1 mouse cellular context compared by ENCODE assay signal in genomic region chr11:89027955-89028361, GRCm38 (mm10).
TF ChIP-seq lines count a peak whose summit lies in the region.

No protein-coding gene starts in this region.

TF ChIP-seq in CH12.LX, 34 proteins besides CTCF, POLR2A, EP300 and RAD21 (continued from another document):
- TF ChIP-seq E2F4 (IDR thresholded peaks at IDR 0.05; ENCODE audit: insufficient replicate concordance, low read depth, low read length): no peak
- TF ChIP-seq IRF4 (IDR thresholded peaks at IDR 0.05; ENCODE audit: low read depth, low read length): peak; percentile 81
- peak; percentile 98 for TF ChIP-seq TCF12 (IDR thresholded peaks at IDR 0.05; ENCODE audit: low read depth, low read length)
- TF ChIP-seq MAFK (IDR thresholded peaks at IDR 0.05; ENCODE audit: insufficient replicate concordance, low read length): no peak
- TF ChIP-seq ZKSCAN1 (IDR thresholded peaks at IDR 0.05; ENCODE audit: borderline replicate concordance, low read depth, low read length): no peak
- TF ChIP-seq ETS1 (conservative IDR thresholded peaks at IDR 0.05; ENCODE audit: low read depth, low read length): peak; percentile 59
- no peak for TF ChIP-seq USF2 (conservative IDR thresholded peaks at IDR 0.05; ENCODE audit: low read depth, low read length)
- no peak for TF ChIP-seq USF1 (IDR thresholded peaks at IDR 0.05; ENCODE audit: low read depth, low read length)
- no peak for TF ChIP-seq CHD1 (IDR thresholded peaks at IDR 0.05; ENCODE audit: low read depth, low read length)
- no peak for TF ChIP-seq JUN (IDR thresholded peaks at IDR 0.05; ENCODE audit: insufficient read depth, low read depth, low read length)
- TF ChIP-seq SIN3A (IDR thresholded peaks at IDR 0.05; ENCODE audit: low read length): peak; percentile 37
TF ChIP-seq in CH12.LX: peak in this region for 9.
